Mouse (Mus musculus) kidney, embryonic 14.5 days (tissue): ENCODE measurements around the gene Cst12. TPM values are rescaled to one million over a fixed set of nuclear protein-coding genes. Genes with fewer than 3 reads are reported as not detected.
"Not testable (repeated sequence)": the region's sequence is repeated elsewhere in the genome, so short reads cannot be mapped to it uniquely, and the experiment has no call there.

Source experiments
- ATAC-seq: fragments of 200-750 bp; cut with Nextera tagmentation; 2 replicates; pipeline ENCODE4 v1.8.0; 2017; ENCODE audit warnings: moderate number of reproducible peaks, mild to moderate bottlenecking, moderate TSS enrichment, moderate library complexity; ENCODE audit not compliant: low FRiP score, low TSS enrichment
- H3K27ac ChIP-seq: fragments of 300-500 bp; sonication (generic); 2 replicates; pipeline ENCODE4 v1.5.1; 2014; ENCODE audit warnings: low read depth, mild to moderate bottlenecking, low read length, moderate library complexity, mixed read lengths
- H3K27me3 ChIP-seq: fragments of 300-500 bp; sonication (generic); 2 replicates; pipeline ENCODE4 v1.6.1; 2014; ENCODE audit warnings: mild to moderate bottlenecking, low read length; ENCODE audit not compliant: control insufficient read depth, insufficient read depth
- H3K36me3 ChIP-seq: fragments of 300-500 bp; sonication (generic); 2 replicates; pipeline ENCODE4 v1.6.1; 2014; ENCODE audit warnings: low read length, mixed read lengths; ENCODE audit not compliant: control insufficient read depth, insufficient read depth
- H3K4me1 ChIP-seq: fragments of 300-500 bp; sonication (generic); 2 replicates; pipeline ENCODE4 v1.6.1; 2014; ENCODE audit warnings: low read length, mixed read lengths; ENCODE audit not compliant: control insufficient read depth, insufficient read depth
- H3K4me2 ChIP-seq: fragments of 300-500 bp; sonication (generic); replicated peaks from 2 replicates; pipeline ENCODE4 v1.6.1; 2014; ENCODE audit warnings: low read depth, mild to moderate bottlenecking, low read length
- H3K4me3 ChIP-seq: fragments of 300-500 bp; sonication (generic); 2 replicates; pipeline ENCODE4 v1.5.1; 2014; ENCODE audit warnings: mild to moderate bottlenecking, low read length
- H3K9ac ChIP-seq: fragments of 300-500 bp; sonication (generic); 2 replicates; pipeline ENCODE4 v1.6.1; 2014; ENCODE audit warnings: low read depth, mild to moderate bottlenecking, low read length, moderate library complexity
- H3K9me3 ChIP-seq: fragments of 300-500 bp; sonication (generic); 2 replicates; pipeline ENCODE4 v1.6.1; 2016; ENCODE audit warnings: low read length; ENCODE audit not compliant: control insufficient read depth
- WGBS: fragments of 180-500 bp; shearing (Covaris S2); extraction: QIAGEN DNeasy Blood & Tissue Kit; methylation state at CpG from one replicate; pipeline ENCODE4 v1.1.7; 2014; 5-methylcytosine and 5-hydroxymethylcytosine counted together
- polyA plus RNA-seq: library from polyadenylated mRNA; unstranded; fragments of >200 nt; fragmentation: Nextera tagmentation; extraction: Ambion mirVana; gene quantifications from 2 replicates; pipeline ENCODE4 v1.2.1, GENCODE M21; 2014

Gene Cst12
- not detected in 2 replicates for polyA plus RNA-seq

DNA sequence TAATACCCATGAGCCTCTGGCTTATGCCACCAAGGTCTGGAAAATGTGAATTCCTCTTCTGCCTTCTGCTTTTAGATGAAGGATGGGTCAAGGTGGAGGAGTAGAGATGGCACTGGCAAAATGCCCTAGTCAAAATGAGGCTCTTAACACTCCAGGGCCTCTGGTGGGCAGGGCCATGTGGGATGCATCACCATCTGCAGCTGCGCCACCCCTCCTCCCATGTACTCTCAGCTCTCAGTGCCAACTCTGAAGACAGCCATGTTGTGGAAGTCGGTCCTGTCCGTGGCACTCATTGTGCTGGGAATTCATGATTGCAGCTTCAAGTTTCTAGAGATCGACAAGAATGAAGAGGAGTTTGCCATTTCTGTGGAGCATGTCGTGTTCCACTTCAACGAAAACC, at the start of gene Cst12:
Gene Cst12 (plus strand): TSS at position 220 of the 400 bp plus-strand sequence.
- H3K4me3 ChIP-seq: no peak within 1 kb of the TSS
- no peaks in the 10 kb centered on the region for H3K9me3 ChIP-seq
- H3K27ac ChIP-seq: no peak within 1 kb of the TSS
- H3K36me3 ChIP-seq: no peaks in the 10 kb centered on the region
- ATAC-seq: no peak
- H3K27me3 ChIP-seq: no peaks in the 10 kb centered on the region
- no peak within 1 kb of the TSS for H3K4me2 ChIP-seq
- 91% methylated on average over 6 of the region's 6 CpGs for WGBS
- no peak within 1 kb of the TSS for H3K9ac ChIP-seq
- H3K4me1 ChIP-seq: no peaks in the 10 kb centered on the region

GRCm38 (mm10) chr2:148743001-148743400, 46.2 kb upstream of the Cst12 start:
- ATAC-seq: no peak
- H3K27ac ChIP-seq: no peak overlapping the region
- no peaks in the 10 kb centered on the region for H3K4me1 ChIP-seq
- H3K4me2 ChIP-seq: no peak overlapping the region
- H3K36me3 ChIP-seq: no peaks in the 10 kb centered on the region
- 78% methylated on average over 3 of the region's 3 CpGs for WGBS
- no peaks in the 10 kb centered on the region for H3K27me3 ChIP-seq
- H3K9me3 ChIP-seq: no peaks in the 10 kb centered on the region
- H3K9ac ChIP-seq: no peak overlapping the region
- H3K4me3 ChIP-seq: no peak overlapping the region

DNA sequence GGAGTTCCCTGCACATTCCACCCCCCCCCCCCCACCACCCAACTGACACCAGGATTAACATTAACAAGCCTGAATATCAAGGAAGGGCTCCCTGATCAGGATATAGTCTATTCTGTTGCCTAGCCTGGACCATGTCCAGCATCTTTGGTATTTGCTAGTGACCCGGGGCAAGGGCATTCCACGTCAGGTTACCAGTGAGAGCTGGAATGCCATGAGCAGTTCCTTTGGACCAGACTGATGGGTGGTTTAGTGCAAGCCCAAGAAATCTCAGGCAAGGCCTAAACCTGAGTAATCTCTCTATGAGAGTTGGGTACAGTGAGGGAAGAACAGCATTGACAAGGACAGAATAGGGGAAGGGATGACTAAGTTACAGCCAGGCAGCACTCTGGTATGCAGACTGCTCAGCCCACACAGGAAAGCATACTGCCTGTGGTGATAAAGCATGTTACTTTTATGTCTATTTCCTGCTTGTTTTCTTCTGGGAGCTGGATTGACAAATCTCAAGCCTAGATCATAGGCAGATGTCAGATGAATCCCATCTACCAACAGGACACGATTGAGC, 45.2 kb upstream of the Cst12 start:
- H3K4me3 ChIP-seq: no peak overlapping the region
- no peak overlapping the region for H3K27ac ChIP-seq
- no peaks in the 10 kb centered on the region for H3K4me1 ChIP-seq
- ATAC-seq: no peak
- H3K36me3 ChIP-seq: no peaks in the 10 kb centered on the region
- H3K4me2 ChIP-seq: no peak overlapping the region
- 82% methylated on average over 3 of the region's 3 CpGs for WGBS
- no peaks in the 10 kb centered on the region for H3K9me3 ChIP-seq
- no peak overlapping the region for H3K9ac ChIP-seq
- no peaks in the 10 kb centered on the region for H3K27me3 ChIP-seq

DNA sequence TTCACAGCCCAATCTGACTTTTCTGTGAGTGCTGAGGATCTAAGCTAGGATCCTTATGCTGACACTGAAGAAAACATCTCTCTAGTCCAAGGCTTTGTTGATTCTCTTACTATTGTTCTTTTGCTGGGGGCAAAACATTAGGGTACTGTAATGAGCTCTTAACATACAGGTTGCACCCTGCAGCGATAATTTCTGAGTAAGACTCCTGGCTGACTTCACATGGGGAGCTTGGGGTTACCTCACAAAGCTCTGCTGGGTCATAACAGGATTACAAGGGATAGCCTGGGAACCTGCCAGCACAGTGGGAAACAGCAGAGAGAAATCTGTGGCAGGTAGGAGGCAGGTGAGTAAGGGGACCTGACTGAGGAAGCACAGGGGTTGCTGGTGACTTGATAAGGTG, 39.1 kb upstream of the Cst12 start, which contains the start of gene Cstl1:
Gene Cstl1 (plus strand): TSS at position 301 of the 400 bp plus-strand sequence.
- H3K4me3 ChIP-seq: no peak within 1 kb of the TSS
- no peak within 1 kb of the TSS for H3K27ac ChIP-seq
- WGBS: 77% methylated on average over 1 of the region's 1 CpGs
- H3K36me3 ChIP-seq: no peaks in the 10 kb centered on the region
- H3K9me3 ChIP-seq: no peaks in the 10 kb centered on the region
- no peaks in the 10 kb centered on the region for H3K4me1 ChIP-seq
- H3K9ac ChIP-seq: no peak within 1 kb of the TSS
- no peak for ATAC-seq
- H3K27me3 ChIP-seq: no peaks in the 10 kb centered on the region
- H3K4me2 ChIP-seq: no peak within 1 kb of the TSS

DNA sequence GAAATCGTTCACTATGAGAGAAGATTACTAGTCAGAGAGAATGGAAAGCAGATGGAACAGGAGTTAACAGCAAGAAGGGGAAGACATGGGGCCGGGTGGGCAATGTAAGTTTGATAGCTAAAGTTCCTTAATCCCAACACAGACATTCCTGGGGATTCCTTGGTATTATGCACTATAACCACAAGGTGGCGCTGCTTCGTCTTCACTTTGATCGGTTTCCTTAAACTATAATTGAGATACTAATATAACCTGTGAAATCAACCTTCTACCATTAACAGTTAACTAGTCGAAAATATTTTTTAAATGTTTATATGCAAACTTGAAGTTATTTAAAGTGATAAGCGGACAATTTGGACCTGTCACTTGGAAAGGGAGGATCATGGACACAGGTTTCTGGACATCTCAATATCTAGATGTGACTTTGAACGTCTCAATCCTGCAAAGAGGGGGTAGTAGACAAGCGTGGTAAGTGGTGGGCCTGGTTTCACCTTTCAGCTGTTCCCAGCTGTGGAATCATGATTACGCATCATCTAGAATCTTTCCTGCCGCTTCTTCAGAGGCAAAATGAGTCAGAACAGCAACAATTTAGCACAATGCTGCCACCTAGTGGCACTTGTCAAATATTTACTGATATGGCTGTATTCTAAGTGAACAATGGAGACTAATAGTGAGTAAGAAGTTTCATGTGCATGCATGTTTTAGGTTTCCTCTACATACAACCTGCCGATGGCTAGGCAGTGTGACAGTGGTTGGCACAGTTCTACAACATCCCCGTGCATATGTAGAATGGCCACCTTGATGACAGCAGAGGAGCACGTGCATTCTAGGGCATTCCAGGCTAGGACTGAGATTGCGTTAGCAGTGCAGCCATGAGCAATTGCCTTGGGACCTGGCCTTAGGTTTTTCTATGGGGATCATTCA, 37.0 kb upstream of the Cst12 start:
- no peaks in the 10 kb centered on the region for H3K4me1 ChIP-seq
- H3K27me3 ChIP-seq: no peaks in the 10 kb centered on the region
- H3K4me3 ChIP-seq: peak overlapping the region; percentile 23; the same call in 1 of the 2 replicates
- H3K9ac ChIP-seq: no peak overlapping the region
- peak; percentile 89 for ATAC-seq
- no peaks in the 10 kb centered on the region for H3K9me3 ChIP-seq
- 20% methylated on average over 15 of the region's 15 CpGs for WGBS
- peak overlapping the region; percentile 56 for H3K4me2 ChIP-seq
- H3K36me3 ChIP-seq: no peaks in the 10 kb centered on the region
- H3K27ac ChIP-seq: no peak overlapping the region

DNA sequence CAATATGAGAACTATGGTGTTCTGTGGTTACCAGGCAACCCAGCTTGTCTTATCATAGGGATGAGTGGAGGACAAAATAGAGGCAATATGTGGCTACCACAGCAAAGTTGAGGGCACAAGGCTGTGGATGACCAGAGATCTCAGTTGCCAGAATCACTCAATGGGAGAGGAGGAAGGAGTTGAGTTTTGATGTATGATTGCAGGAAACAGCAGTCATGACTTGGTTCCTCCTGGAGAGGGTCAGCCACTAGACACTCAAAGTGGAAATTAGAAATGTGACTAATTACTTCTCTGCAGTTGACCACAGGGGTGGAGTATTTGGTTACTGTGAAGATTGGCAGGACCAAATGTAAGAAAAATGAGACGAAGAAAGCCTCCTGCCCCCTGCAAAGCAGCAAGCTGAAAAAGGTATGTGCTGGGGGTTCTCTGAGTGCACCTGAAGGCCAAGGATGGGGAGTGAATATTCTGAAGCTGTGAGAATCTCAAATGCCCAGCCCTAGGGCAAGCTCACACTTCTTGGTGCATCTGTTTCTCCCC, 34.8 kb upstream of the Cst12 start:
- Histone ChIP-seq H3K9ac (no peak overlapping the region), H3K4me2 (no peak overlapping the region), H3K4me3 (no peak overlapping the region), H3K9me3 (no peaks in the 10 kb centered on the region), H3K27me3 (no peaks in the 10 kb centered on the region), H3K4me1 (no peaks in the 10 kb centered on the region), H3K36me3 (no peaks in the 10 kb centered on the region), H3K27ac (no peak overlapping the region)
- ATAC-seq: no peak
- WGBS: 83% methylated on average over 1 of the region's 1 CpGs

DNA sequence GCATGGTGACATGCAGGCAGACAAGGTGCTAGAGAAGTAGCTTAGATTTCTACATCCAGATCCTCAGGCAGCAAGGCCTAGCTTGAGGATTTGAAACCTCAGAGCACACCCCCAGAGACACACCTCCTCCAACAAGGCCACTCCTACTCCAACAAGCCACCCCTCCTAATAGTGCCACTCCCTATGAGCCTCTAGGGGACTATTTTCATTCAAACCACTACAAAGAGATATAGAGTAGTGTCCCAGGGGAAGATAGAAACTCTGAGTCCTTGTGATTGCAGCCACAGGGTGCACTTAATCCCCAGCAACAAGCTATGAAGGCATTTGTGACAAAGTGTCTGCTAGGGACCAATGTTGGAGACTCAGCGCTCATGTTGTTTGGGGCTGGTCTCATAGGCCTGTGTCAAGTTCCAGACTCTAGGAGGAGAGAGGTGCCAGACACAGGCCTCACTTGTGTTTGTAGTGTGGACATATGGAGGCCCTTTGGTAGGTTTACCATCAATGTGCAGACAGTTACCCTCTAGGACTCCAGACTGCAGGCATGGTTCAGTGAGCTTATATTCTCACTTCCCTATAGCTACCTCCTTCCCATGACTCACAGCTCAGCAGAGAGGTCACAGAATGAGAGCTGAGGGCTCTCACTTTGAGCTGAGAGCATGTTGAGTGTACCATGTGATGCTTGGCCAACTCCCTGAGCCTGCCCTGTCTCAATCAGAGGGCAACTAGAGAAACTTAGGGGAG, 25.3 kb upstream of the Cst12 start:
- 94% methylated on average over 1 of the region's 1 CpGs for WGBS

GRCm38 (mm10) chr2:148771397-148771796, 17.8 kb upstream of the Cst12 start, which contains the start of gene Cst11:
TSS of gene Cst11 (minus strand) at chr2:148771497.
- 83% methylated on average over 4 of the region's 4 CpGs for WGBS

More for the DNA sequence above, 25.3 kb upstream of the Cst12 start:
- no peaks in the 10 kb centered on the region for H3K4me1 ChIP-seq
- H3K27ac ChIP-seq: no peak overlapping the region
- no peaks in the 10 kb centered on the region for H3K36me3 ChIP-seq
- no peaks in the 10 kb centered on the region for H3K9me3 ChIP-seq
- no peak for ATAC-seq
- H3K4me2 ChIP-seq: no peak overlapping the region
- H3K9ac ChIP-seq: no peak overlapping the region
- no peak overlapping the region for H3K4me3 ChIP-seq
- no peaks in the 10 kb centered on the region for H3K27me3 ChIP-seq

More at GRCm38 (mm10) chr2:148771397-148771796, 17.8 kb upstream of the Cst12 start, which contains the start of gene Cst11:
- not testable (repeated sequence) for H3K9me3 ChIP-seq, H3K9ac ChIP-seq, H3K27ac ChIP-seq, H3K4me2 ChIP-seq, H3K27me3 ChIP-seq, ATAC-seq, H3K4me3 ChIP-seq, H3K4me1 ChIP-seq, H3K36me3 ChIP-seq
